Mouse (Mus musculus): ENCODE data around the gene Dynll1. TPM values are rescaled to one million over a fixed set of nuclear protein-coding genes. Genes with fewer than 3 reads are reported as not detected.
"Not testable (repeated sequence)": the region's sequence is repeated elsewhere in the genome, so short reads cannot be mapped to it uniquely, and the experiment has no call there.

The Dynll1 gene
- total RNA-seq, 2 experiments from 2014 or later = 770 to 901 TPM

DNA sequence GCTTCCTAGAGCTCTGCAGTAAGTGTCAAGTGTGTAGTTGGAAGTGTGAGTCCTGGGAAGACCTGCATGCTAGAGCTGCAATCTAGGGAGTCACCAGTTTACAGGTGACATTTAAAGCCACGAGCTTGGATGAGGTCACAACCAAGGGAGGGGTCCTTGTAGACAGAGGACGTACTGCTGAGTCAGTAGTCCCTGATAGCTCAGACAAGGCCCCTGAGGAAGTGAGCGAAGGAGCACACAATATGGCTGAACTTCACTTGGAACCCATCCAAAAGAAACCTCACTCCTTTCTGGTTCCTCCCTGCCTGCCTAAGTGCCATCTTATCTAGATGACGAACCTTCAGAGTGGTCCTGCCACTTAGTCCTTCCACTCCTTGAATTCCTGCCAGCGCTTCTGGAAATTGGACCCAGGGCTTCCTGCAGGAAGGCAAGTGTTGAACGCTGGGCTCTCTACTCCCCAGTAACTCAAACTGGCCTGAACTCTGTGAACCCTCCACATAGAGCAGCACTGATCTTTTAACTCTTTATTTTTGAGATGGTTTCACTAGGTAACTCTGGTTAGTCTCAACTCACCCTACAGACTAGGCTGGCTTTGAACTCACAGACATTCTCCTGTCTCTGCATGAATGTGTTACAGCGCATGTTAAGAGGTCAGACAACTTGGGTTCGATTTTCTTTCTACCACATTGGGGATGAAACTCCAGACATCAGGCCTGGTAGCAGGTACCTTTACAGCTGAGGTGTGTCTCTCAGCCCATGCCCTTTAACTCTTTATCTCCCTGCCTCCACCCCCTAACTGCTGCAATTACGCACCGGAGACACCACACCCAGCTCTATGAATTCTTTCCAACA lies 12.2 kb upstream of the Dynll1 start:
- no peak for DNase-seq (ENCODE audit: low spot score in 2 of 2)

DNA sequence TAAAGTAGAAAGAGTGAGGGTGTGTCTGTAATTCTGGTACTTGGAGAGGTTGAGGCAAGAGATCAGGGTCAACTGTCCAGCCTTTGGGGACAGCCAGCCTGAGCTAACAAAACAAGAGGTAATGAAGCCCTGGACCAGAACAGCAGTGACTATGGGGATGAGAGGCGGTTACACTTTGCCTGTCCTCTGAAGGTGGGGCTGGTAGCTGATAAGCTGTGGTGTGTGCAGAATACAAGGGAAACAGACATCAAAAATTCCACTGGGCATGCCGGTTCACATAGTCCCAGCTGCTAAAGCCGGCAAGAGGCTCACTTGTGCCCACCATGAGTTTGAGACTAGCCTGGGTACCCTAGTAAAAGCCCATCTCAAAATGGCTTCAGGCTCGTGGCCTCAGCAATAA lies 11.6 kb upstream of the Dynll1 start:
- DNase-seq (ENCODE audit: low spot score in 2 of 2) = no peak

DNA sequence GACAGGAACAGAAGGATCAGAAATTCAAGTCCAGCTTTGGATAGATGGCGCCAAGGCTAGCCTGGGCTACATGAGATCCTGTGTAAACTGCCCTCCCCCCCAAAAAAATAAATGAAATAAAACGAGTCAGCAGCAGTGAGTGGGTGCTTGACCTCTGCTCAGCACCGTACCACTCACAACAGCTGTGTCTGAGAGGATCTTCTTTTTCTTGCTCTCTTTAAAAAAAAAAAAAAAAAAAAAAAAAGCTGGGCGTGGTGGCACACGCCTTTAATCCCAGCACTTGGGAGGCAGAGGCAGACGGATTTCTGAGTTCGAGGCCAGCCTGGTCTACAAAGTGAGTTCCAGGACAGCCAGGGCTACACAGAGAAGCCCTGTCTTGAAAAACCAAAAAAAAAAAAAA lies 1.4 kb upstream of the Dynll1 start:
- not testable (repeated sequence) for DNase-seq (ENCODE audit: low spot score in 2 of 2)

DNA sequence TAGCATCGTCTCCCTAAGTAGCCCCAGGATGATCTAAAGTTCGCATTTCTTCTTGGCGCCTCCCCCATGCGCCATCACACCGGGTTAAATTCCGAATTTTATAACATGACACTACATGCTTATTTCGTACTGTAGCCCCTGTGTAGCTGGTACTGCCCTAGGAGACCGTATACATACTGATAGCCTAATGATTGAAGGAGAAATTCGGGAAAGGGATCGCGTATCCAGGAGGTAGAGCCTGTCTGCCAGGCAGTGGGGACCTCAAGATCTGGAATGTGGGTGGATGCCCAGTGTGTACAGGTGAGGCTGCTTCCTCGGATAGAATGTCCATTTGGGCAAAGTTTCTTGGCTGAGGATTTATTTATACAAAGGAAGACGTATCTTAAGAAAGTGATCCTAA lies 816 bp upstream of the Dynll1 start:
- DNase-seq (ENCODE audit: low spot score in 2 of 2) = no peak

DNA sequence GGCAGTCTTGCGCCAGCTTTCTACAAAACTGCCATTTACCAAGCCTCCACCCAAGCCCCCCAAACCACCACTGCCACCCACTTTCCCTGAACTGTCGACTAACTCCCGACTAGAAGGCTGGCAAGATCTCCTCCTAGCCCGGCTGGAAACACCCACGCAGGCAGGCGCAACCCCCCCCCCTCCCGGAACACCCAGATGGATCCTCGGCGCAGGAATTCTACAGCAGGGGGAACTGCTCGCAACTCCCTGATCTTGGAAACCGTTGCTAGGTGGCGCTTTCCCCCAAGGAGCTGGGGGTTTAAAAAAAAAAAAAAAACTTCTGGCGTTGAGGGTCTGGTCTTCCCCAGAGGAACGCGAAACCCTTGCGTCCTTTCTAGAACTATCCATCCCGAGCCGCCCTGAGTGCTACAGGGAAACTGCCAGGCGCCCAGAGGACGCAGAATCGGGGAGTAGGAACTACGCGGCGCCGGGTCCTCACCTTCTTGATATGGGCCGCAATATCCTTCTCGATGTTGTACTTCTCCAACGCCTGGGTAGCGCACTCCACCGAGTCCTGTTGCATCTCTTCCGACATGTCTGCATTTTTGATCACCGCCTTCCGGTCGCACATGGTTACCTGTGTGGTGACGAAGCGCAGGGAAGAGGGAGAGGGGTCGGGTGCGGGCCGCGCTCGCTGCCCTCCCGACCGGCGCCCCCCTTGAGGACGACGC lies 609 bp downstream of the Dynll1 start:
- peak; percentile 64 to 71 for DNase-seq (ENCODE audit: low spot score in 2 of 2)

DNA sequence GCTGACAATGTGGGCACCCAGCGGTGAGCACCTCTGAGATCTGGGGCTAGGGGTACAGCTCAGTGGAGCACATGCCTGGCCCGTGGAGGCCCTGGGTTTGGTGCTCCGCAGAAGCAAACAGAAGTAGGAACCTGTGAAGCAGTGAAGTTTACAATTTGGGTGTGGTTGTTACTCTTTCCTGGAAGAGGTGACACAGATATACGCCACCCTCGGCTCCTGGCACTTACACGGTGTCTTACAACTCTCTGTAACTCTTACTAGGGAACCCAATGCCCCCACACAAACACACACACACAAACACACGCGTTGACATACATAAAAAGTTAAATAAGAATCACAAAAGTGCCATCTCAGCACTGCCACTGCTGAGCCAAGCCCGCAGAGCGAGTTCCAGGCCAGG lies 4.5 kb downstream of the Dynll1 start:
- no peak for DNase-seq (ENCODE audit: low spot score in 2 of 2)

DNA sequence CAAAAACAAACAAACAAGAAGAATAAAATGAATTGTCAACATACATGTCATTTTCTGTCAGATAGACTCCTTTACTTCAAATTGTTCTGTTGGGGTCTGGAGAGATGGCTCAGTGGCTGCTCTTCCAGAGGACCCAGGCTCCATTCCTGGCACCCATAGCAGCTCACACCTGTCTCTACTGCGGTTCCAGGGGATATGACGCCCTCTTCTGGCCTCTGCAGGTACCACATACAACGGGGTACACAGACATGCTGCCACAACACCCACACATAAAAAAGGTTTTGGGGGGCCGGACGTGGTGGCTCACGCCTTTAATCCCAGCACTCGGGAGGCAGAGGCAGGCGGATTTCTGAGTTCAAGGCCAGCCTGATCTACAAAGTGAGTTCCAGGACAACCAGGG lies 6.6 kb downstream of the Dynll1 start:
- no peak for DNase-seq (ENCODE audit: low spot score in 2 of 2)

DNA sequence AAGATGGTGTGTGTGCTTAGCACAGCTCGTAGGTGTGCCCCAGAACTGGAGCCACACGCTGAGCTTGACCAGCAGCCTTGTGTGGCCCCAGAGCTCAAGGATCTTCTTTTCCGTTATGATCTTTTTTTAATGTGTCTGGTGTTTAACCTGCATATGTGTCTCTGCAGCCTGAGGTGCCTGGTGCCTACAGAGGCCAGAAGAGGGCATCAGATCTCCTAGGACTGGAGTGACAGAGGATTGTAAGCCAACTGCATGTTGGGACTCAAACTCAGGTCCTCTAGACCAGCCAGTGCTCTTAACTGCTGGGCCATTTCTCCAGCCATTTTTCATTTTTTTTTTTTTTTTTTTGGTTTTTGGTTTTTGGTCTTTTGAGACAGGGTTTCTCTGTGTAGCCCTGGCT lies 16.1 kb downstream of the Dynll1 start:
- no peak for DNase-seq (ENCODE audit: low spot score in 2 of 2)

DNA sequence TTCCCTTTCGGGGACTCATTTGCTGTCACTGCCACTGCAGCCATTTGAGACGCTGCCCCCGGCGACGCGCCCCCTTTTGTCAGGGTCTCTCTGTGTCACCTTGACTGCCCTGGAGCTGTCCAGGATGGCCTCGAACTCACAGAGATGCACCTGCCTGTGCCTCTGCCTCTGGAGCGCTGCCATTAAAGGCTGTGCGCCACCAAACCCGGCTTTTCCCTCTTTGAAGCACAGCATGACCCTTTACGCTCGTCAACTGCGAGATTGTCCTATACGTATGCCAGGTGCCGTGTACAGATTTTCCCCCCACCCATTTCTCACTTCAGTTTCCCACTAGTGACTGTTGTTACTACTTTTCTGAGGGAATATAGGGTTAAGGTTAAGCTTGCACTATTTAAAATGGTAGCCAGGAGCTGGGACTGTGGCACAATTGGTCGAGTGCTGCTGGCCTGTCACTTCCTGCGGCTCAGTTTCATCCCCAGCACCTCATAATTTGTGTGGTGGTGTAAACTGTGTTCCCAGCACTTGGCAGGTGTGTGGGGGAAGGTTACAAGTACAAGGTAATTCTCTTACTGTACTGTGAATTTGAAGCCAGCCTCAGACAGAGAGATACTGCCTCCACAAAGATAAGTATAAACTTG lies 20.6 kb downstream of the Dynll1 start:
- DNase-seq (ENCODE audit: low spot score in 2 of 2) = no peak

DNA sequence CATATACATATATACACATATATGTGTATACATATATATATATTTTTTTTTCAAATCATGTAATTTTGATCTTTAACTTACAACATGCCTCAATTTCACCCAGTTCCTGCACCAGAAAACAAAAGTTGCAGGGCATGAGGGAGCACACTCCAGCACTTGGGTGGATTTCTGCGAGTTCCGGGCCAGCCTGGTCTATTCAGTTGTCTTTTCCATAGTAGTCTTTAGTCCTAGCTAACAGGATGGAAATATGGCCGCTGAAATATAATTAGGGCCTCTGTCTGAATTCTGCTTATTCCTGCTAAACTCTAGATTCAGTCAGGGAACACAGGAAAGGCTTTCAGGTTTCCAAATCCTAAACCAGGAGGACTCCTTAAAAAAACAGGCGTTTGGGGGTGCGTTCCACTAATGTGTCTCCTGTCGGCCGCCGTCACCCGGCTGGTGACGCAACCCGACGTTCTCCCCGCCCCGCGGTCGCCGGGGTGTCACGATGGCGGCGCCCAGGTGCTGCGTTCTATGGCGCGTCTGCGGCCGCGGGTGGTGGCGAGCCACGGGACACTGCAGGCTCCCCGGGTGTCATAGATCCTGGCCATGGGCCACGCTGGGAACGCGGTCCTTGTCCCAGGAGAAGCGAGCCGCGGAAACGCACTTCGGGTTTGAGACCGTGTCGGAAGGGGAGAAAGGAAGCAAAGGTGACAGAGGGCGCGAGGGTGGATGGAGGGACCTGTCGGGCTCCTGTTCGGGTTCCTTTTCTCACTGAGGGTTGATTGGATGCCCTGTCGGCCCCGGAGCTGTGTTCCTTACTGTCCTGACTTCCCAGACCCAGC lies 21.4 kb downstream of the Dynll1 start, which contains the start of gene Coq5:
TSS of gene Coq5 (plus strand) at position 441 of the 824 bp plus-strand sequence.
- peak; percentile 83 to 89 for DNase-seq (ENCODE audit: low spot score in 2 of 2)

DNA sequence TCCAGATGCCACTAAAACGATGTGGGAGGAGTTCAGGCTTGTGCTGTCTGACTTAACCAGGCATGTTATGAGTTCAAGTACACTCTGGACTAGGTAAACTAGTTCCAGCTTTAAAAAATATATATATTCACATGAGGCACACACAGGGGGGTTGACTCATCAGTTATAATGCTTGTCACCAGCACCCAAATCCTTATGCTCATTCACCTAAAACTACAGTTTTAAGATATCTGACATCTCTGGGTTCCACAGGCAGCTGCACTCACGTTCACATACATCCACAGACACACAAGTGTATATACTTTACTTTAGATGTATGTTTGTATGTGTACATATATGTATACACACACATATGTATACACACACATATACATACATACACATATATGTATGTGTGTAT lies 22.0 kb downstream of the Dynll1 start:
- DNase-seq (ENCODE audit: low spot score in 2 of 2) = no peak

DNA sequence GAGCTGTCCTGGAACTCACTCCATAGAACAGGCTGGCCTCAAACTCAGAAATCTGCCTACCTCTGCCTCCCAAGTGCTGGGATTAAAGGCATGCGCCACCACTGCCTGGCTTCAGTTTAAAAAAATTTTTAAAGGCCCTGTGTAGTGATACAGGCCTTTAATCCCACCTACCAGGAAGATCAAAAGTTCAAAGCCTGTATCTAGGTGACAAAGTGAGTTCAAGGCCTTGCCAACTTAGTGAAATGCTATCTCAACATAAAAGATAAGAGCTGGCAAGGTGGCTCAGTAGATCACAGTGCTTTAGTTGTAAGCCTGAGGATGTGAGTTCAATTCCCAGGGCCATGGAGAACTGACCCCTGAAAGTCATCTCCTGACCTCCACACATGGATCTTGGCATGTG lies 22.7 kb downstream of the Dynll1 start:
- DNase-seq (ENCODE audit: low spot score in 2 of 2) = no peak

DNA sequence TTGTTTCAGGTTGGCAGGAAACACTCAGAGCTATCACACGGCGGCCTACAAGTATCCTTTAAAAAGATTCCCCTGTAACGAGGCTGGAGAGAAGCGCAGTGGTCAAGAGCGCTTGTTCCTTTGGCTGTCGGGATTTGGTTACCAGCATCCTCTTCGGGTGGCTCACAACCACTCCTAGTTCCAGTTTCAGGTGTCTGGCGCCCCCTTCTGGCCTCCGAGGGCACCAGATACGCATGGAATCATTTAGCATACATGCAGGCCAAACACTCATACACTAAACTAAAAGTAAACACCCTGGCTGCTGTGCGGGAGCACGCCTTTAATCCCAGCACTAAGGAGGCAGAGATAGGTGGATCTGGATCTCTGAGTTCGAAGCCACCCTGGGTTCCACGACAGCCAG lies 24.8 kb downstream of the Dynll1 start:
- no peak for DNase-seq (ENCODE audit: low spot score in 2 of 2)

DNA sequence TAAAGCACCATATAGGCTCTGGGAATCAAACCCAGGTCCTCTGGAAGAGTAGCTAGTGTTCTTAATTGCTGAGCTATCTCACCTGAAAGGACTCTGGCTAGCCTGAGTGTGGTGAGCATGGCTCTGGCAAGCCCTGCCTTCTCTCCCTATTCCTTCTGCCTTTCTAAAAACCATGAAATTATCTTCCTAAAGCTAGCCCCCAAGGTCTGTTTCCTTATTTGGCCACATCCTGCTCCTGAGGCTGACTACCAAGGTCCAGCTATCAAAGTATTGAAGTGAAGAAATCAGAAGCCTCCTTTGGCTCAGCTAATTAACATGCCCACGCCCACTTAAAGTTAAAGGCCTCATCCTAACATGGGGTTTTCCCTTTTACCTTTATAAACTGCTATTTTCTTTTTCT lies 26.0 kb downstream of the Dynll1 start:
- DNase-seq (ENCODE audit: low spot score in 2 of 2) = no peak

DNA sequence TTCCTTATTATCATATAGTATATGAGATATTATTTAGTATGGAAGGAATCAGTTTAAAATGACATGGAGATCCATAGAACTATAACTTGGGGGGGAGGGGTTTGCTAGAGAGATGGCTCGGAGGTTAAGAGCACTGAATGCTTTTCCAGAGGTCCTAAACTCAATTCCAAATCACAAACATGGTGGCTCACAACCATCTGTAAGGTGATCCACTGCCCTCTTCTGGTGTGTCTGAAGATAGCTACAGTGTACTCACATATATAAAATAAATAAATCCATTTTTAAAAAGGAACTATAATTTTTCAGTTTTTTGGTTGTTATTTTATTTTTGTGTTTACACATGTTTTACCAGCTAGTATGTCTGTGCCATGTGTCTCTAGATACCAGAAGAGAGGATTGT lies 26.4 kb downstream of the Dynll1 start:
- DNase-seq (ENCODE audit: low spot score in 2 of 2) = no peak

DNA sequence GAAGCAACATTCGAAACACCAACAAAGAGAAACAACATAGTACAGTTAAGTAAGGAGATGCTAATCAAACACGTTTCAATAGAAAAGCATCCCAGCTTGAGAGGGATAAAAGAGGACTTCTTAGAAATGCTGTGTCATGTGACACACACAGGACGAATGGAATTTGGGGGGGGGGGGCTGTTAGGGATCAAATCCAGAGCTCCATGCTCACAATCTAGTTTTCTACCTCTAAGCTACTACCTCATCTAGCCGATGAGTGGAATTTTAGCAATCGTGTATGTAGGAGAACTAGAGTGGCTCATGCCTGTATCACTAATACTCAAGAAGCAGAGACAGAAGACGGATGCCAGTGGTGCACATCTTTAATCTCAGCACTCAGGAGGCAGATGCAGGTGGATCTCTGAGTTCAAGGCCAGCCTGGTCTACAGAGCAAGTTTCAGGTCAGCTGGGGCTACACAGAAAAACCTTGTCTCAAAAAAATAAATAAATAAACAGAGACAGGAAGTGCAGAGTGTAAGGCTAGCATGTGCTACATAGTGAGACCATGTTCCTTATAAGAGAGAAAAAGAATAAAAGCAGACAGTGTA lies 27.2 kb downstream of the Dynll1 start:
- no peak for DNase-seq (ENCODE audit: low spot score in 2 of 2)

DNA sequence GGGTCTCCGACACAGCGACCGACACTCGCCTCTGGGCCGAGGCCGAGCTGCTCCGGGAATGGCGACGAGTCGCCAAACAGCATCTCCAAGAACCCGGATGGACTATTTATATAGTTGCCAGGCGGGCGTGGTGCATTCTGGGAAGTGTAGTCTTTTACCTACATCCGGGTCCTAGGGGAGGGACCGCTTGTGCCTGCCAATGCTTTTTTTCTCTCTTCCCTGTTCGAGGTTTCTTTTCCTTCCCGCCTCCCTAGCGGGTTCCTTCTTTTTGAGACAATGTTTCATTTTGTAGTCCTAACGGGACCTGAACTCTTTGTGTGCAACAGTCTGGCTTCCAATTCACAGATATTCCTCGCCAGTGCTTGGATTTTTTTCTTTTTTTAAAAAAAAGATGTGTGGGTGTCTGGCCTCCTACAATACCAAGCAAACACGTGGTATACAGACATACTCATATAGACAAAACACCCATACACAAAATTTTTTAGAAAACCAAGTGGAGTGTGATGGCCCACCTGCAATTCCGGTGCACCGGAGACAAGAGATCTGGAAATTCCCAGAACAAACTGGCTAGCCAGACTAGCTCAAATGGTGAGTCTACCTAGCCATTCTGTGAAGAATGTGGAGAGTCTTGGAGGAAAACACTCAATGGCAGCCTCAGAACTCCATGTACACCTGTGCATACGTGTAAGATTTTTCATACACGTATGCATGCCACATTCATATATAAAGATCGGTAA lies 27.8 kb downstream of the Dynll1 start, which contains the start of gene Rnf10:
TSS of gene Rnf10 (minus strand) at position 87 of the 737 bp plus-strand sequence.
- peak; percentile 99 for DNase-seq (ENCODE audit: low spot score in 2 of 2)

DNA sequence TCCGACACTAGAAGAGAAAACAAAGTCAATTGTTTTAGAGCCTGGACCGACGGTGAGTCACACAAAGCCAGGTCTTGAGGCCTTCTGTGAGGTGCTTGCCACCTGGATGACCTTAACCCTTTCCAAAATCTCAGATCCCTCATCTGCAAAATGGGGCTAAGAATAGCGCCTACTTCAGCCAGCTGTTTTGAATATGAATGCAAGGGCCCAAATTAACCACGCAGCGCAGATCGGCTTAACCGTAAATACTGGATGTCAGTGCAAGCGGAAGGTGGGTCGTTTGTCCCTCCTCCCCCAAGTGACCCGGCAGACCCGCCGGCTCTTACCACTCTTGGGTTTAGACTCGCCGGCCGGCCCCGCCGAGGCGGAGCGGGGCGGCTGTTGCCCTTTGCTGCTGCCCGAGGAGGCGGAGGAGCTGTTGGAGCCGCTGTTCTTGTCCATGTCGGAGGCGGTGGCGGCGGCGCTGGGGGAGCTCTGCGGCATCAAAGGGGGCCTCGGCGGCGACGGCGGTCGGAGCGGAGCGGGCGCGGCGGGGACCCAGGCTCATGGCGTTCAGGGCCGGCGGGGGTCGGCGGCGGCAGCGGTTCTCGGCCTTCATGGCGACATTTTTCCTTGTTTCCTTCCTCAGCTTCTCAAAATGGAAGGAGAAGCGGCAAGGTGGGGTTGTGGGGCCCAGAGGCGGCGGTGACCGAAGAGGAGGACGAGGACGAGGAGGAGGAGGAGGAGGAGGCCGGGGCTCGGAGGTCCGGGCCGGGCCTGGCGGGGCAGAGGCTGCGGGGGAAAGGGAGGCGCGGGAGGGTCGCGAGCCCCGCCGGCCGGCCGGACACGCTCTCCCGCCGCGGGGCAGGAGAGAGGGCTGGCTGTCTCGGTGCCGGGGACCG lies 28.6 kb downstream of the Dynll1 start:
- DNase-seq (ENCODE audit: low spot score in 2 of 2) = peak in 1 of 2 experiments; percentile 42

DNA sequence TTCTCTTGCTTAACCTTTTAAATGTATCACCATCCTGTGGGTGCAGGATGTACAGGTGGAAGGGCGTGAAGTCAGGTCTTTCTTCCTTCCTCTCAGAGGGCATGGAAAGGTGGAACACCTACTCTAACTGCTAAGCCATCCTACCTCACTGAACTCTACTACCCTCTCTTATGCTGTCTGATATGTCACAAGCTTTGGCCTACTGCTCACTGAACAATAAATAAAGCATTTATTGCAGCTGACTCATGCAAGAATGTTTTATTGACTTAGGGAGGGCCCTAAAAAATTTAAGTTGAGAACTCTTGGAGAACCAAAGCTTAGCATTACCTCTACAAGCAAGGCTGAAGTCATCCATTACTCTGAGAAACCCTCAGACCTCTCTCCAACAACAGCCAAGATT lies 30.8 kb downstream of the Dynll1 start:
- DNase-seq (ENCODE audit: low spot score in 2 of 2) = no peak

Measured in layer of hippocampus, postnatal 14 days (tissue).